In the genomic region with DNA sequence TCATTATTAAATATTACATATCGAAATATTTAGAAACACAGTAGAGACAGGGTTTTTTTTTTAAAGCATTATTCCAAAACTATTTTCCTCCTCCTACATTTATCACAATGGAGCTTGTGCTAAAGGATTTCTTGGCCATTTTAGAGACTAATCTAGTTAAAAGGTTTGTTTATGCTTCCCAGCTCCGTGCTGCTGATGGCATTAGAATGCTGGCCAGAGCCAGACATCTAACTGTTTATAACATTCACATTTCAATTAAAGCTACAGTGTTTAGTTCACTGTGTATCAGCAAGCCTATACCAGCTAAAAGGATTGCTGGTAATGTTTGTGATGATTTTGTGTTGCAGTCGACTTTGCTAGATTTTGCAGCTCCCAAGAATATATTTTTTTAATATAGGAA, we compare ENCODE assay signal across 28 mouse cellular contexts.
"Had no signal": no experiment of that assay in that cellular context is flagged by ENCODE, and none has a peak within 500 bp of the region (broad histone marks: within the 10 kb centered on the region; RNA-seq: fewer than 3 reads in every experiment).

No protein-coding gene starts in this region.

- ATAC-seq: hindbrain, postnatal 0 days; intestine, embryonic 16.5 days had no signal

- H3K4me3 ChIP-seq: gastrocnemius, adult 2 months; heart, adult 2 months; heart, embryonic 13.5 days; heart, embryonic 15.5 days; hindbrain, embryonic 13.5 days; hindbrain, embryonic 15.5 days; kidney, embryonic 15.5 days; left cerebral cortex, adult 2 months; limb, embryonic 10.5 days; limb, embryonic 12.5 days; liver, embryonic 13.5 days; liver, embryonic 15.5 days had no signal

- H3K9ac ChIP-seq: heart, embryonic 13.5 days; heart, embryonic 15.5 days; hindbrain, embryonic 13.5 days; hindbrain, embryonic 15.5 days; kidney, embryonic 15.5 days; limb, embryonic 12.5 days; liver, embryonic 13.5 days; liver, embryonic 15.5 days had no signal

- H3K27me3 ChIP-seq: heart, embryonic 13.5 days; heart, embryonic 15.5 days; hindbrain, embryonic 13.5 days; hindbrain, embryonic 15.5 days; kidney, embryonic 15.5 days; limb, embryonic 12.5 days; liver, embryonic 13.5 days; liver, embryonic 15.5 days had no signal

- H3K27ac ChIP-seq: gastrocnemius, adult 2 months; heart, adult 2 months; heart, embryonic 13.5 days; heart, embryonic 15.5 days; hindbrain, embryonic 13.5 days; hindbrain, embryonic 15.5 days; hindbrain, postnatal 0 days; kidney, embryonic 15.5 days; kidney, postnatal 0 days; left cerebral cortex, adult 2 months; limb, embryonic 10.5 days; limb, embryonic 12.5 days; liver, embryonic 13.5 days; liver, embryonic 15.5 days had no signal

- DNase-seq: gastrocnemius, adult 2 months; gastrocnemius, postnatal 10 days; gastrocnemius, postnatal 36 days; heart, adult 11 months; heart, adult 2 months; heart, postnatal 14 days; heart, postnatal 36 days; kidney, adult 11 months; kidney, adult 2 months; kidney, adult 9 months; kidney, postnatal 14 days; kidney, postnatal 36 days; liver; liver, embryonic 13.5 days had no signal

- H3K36me3 ChIP-seq: heart, embryonic 13.5 days; heart, embryonic 15.5 days; hindbrain, embryonic 13.5 days; hindbrain, embryonic 15.5 days; kidney, embryonic 15.5 days; limb, embryonic 12.5 days; liver, embryonic 13.5 days; liver, embryonic 15.5 days had no signal

- H3K4me1 ChIP-seq: limb, embryonic 10.5 days had no signal

- H3K9me3 ChIP-seq: heart, embryonic 13.5 days; heart, embryonic 15.5 days; hindbrain, embryonic 13.5 days; hindbrain, embryonic 15.5 days; kidney, embryonic 15.5 days; limb, embryonic 10.5 days; limb, embryonic 12.5 days; liver, embryonic 13.5 days; liver, embryonic 15.5 days had no signal

- H3K4me2 ChIP-seq: heart, embryonic 11.5 days; heart, embryonic 13.5 days; heart, embryonic 15.5 days; hindbrain, embryonic 13.5 days; hindbrain, embryonic 15.5 days; kidney, embryonic 15.5 days; limb, embryonic 12.5 days; liver, embryonic 11.5 days; liver, embryonic 13.5 days; liver, embryonic 15.5 days had no signal
